Mouse (Mus musculus): ENCODE data around the gene Ak5. TPM values are rescaled to one million over a fixed set of nuclear protein-coding genes. Genes with fewer than 3 reads are reported as not detected.

Ak5 gene
- polyA plus RNA-seq, 1 experiment from 2014 or later, result 1.5 TPM

DNA sequence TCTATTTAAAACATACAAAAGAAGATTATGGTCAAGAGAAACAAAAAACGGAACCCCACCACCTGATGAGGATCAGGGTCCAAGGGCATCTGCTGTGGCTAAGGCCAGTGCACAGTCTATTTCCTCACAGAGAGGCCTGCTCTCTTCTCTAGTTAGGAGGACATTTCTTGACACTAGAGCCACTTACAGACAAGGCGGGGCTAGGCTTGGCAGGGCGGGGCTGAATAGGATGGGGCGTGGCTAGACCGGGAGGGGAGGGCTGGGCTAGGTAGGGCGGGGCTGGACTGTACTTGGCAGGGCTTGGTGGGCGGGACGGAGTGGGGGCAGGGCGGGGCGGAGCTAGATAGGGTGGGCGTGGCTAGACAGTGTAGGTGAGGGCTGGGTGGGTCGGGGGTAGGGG is 110.5 kb downstream of the Ak5 start:
- H3K9me3 ChIP-seq, result no peaks in the 10 kb centered on the region
- no peaks in the 10 kb centered on the region for H3K4me1 ChIP-seq
- H3K9ac ChIP-seq (replicated peaks), result no peak overlapping the region
- no peak overlapping the region for H3K27ac ChIP-seq (replicated peaks)
- no peaks in the 10 kb centered on the region for H3K27me3 ChIP-seq
- no peaks in the 10 kb centered on the region for H3K36me3 ChIP-seq
- WGBS, result 37% methylated on average over 12 of the region's 12 CpGs
- H3K4me2 ChIP-seq (replicated peaks), result no peak overlapping the region
- H3K4me3 ChIP-seq, result no peak overlapping the region
- no peak for ATAC-seq (ENCODE audit: low FRiP score, low read depth)

DNA sequence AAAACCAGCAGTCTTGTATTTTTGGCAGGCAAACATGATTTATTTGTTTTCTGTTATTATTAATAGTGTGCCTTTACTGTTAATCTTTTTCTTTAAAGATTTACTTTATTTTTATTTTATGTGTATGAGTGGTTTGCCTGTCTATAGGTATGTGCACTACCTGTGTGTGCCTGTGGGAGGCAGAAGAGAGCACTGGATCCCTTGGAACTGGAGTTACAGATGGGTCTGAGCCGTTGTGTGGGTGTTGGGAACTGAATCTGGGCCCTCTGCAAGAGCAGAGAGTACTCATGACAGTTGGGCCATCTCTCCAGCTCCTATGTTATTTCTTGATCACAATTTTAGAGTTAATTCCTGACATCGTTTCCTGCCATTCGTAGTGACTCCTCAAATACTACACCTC is 111.2 kb downstream of the Ak5 start:
- Histone ChIP-seq H3K9me3 (no peaks in the 10 kb centered on the region), H3K27me3 (no peaks in the 10 kb centered on the region), H3K4me3 (no peak overlapping the region), H3K36me3 (no peaks in the 10 kb centered on the region), H3K4me1 (no peaks in the 10 kb centered on the region), H3K4me2 (replicated peaks) (no peak overlapping the region), H3K9ac (replicated peaks) (no peak overlapping the region), H3K27ac (replicated peaks) (no peak overlapping the region)
- WGBS, result 93% methylated on average over 3 of the region's 3 CpGs
- no peak for ATAC-seq (ENCODE audit: low FRiP score, low read depth)

- Histone ChIP-seq H3K4me1 (no peaks in the 10 kb centered on the region), H3K9ac (replicated peaks) (no peak overlapping the region), H3K36me3 (no peaks in the 10 kb centered on the region), H3K4me3 (no peak overlapping the region), H3K9me3 (no peaks in the 10 kb centered on the region), H3K27ac (replicated peaks) (no peak overlapping the region), H3K27me3 (no peaks in the 10 kb centered on the region), H3K4me2 (replicated peaks) (no peak overlapping the region)
- ATAC-seq (ENCODE audit: low FRiP score, low read depth), result no peak
- WGBS, result 67% methylated on average over 3 of the region's 4 CpGs
These were observed 111.7 kb downstream of the Ak5 start for GRCm38 (mm10) chr3:152556435-152556834.

- ATAC-seq (ENCODE audit: low FRiP score, low read depth), result no peak
- no peaks in the 10 kb centered on the region for H3K27me3 ChIP-seq
- 45% methylated on average over 7 of the region's 7 CpGs for WGBS
- H3K4me3 ChIP-seq, result no peak overlapping the region
- no peaks in the 10 kb centered on the region for H3K36me3 ChIP-seq
- H3K4me2 ChIP-seq (replicated peaks), result no peak overlapping the region
- no peak overlapping the region for H3K27ac ChIP-seq (replicated peaks)
- H3K4me1 ChIP-seq, result no peaks in the 10 kb centered on the region
- H3K9me3 ChIP-seq, result no peaks in the 10 kb centered on the region
- no peak overlapping the region for H3K9ac ChIP-seq (replicated peaks)
These were observed 112.9 kb downstream of the Ak5 start for GRCm38 (mm10) chr3:152555216-152555615.

DNA sequence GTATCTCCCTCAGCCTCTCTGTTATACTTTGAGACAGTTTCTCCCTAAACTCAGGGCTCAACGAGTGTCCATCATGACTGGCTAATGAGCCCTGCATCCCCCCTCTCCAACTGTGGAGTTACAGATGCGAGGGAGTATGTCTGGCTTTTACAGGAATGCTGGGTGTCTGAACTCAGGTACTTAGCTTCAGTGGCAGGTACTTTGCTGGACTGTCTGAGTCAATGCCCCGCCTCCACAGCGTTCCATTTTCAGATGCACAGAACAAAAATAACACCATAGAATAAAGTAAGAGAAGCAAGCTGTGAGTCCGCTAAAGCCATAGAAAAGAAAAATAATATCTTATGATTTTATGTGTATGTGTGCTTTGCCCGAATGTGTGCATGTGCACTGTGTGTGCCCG is 113.8 kb downstream of the Ak5 start:
- Histone ChIP-seq H3K27ac (replicated peaks) (no peak overlapping the region), H3K36me3 (no peaks in the 10 kb centered on the region), H3K9ac (replicated peaks) (no peak overlapping the region), H3K9me3 (no peaks in the 10 kb centered on the region), H3K4me3 (no peak overlapping the region), H3K4me1 (no peaks in the 10 kb centered on the region), H3K27me3 (no peaks in the 10 kb centered on the region), H3K4me2 (replicated peaks) (no peak overlapping the region)
- ATAC-seq (ENCODE audit: low FRiP score, low read depth), result no peak
- 89% methylated on average over 7 of the region's 7 CpGs for WGBS

DNA sequence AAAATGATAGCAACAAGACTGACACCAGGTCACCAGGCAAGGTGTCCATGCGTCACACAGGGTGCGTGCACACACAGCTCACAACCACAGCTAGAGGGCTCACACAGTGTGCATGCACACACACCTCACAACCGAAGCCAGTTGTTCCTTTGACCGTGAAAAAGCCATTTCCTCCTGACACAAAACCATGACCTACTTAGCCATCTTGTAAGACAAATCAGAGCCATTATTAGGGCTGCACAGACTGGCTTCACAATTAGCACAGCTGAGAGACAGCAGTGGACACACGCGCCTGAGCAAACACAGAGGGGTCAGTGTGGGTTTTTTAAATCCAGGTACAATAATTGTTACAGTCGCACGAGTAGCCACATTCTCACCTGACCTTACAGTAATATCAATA is 115.5 kb downstream of the Ak5 start:
- H3K9ac ChIP-seq (replicated peaks), result no peak overlapping the region
- H3K27me3 ChIP-seq, result no peaks in the 10 kb centered on the region
- no peak overlapping the region for H3K4me2 ChIP-seq (replicated peaks)
- WGBS, result 86% methylated on average over 8 of the region's 8 CpGs
- no peaks in the 10 kb centered on the region for H3K36me3 ChIP-seq
- H3K9me3 ChIP-seq, result no peaks in the 10 kb centered on the region
- no peak for ATAC-seq (ENCODE audit: low FRiP score, low read depth)
- no peaks in the 10 kb centered on the region for H3K4me1 ChIP-seq
- no peak overlapping the region for H3K27ac ChIP-seq (replicated peaks)
- H3K4me3 ChIP-seq, result no peak overlapping the region

- Histone ChIP-seq H3K4me3 (no peak overlapping the region), H3K27ac (replicated peaks) (no peak overlapping the region), H3K9me3 (no peaks in the 10 kb centered on the region), H3K9ac (replicated peaks) (no peak overlapping the region), H3K36me3 (no peaks in the 10 kb centered on the region), H3K4me2 (replicated peaks) (no peak overlapping the region), H3K27me3 (no peaks in the 10 kb centered on the region), H3K4me1 (no peaks in the 10 kb centered on the region)
- 81% methylated on average over 7 of the region's 7 CpGs for WGBS
- ATAC-seq (ENCODE audit: low FRiP score, low read depth), result no peak
These were observed 117.5 kb downstream of the Ak5 start for GRCm38 (mm10) chr3:152550528-152551115.

DNA sequence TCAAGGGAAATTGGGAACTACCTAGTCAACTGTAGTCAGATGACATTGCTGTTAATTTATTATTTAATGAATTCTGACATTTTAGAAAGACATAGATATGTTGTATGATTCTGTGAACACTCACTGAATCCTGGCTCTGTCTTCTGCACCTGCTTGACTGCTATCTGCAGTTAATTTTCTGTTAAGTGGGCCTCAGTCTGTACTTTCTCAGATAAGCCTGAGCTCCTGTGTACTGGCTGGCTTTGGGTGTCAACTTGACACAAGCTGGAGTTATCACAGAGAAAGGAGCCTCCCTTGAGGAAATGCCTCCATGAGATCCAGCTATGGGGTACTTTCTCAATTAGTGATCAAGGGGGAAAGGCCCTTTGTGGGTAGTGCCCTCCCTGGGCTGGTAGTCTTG is 118.1 kb downstream of the Ak5 start:
- H3K27ac ChIP-seq (replicated peaks), result no peak overlapping the region
- H3K4me2 ChIP-seq (replicated peaks), result no peak overlapping the region
- no peaks in the 10 kb centered on the region for H3K4me1 ChIP-seq
- H3K36me3 ChIP-seq, result no peaks in the 10 kb centered on the region
- H3K4me3 ChIP-seq, result no peak overlapping the region
- H3K9me3 ChIP-seq, result no peaks in the 10 kb centered on the region
- ATAC-seq (ENCODE audit: low FRiP score, low read depth), result no peak
- no peak overlapping the region for H3K9ac ChIP-seq (replicated peaks)
- H3K27me3 ChIP-seq, result no peaks in the 10 kb centered on the region

DNA sequence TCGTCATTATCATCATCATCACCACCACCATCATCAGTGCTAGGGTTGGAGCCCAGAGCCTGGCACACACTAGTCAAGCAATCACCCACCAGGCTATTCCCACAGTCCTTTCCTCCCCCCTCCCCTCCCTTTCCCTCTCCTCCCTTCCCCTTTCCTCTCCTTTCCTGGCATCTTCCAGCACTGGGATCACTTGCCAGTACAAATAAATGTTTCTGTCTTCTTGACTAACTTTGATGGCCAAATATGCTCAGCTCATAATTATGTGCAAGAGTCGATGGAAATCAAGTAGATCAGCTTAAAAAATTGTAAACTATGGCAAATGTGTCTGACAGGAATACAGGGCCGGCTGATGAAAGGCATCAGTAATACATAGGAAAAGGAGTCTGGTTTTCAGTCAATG is 123.2 kb downstream of the Ak5 start:
- H3K9ac ChIP-seq (replicated peaks), result no peak overlapping the region
- 89% methylated on average over 3 of the region's 3 CpGs for WGBS
- ATAC-seq (ENCODE audit: low FRiP score, low read depth), result no peak

GRCm38 (mm10) chr3:152542298-152542697 is 125.9 kb downstream of the Ak5 start:
- H3K4me3 ChIP-seq, result no peak overlapping the region
- no peaks in the 10 kb centered on the region for H3K9me3 ChIP-seq
- no peaks in the 10 kb centered on the region for H3K27me3 ChIP-seq
- no peak for ATAC-seq (ENCODE audit: low FRiP score, low read depth)
- H3K27ac ChIP-seq (replicated peaks), result no peak overlapping the region
- no peaks in the 10 kb centered on the region for H3K36me3 ChIP-seq
- no peaks in the 10 kb centered on the region for H3K4me1 ChIP-seq
- WGBS, result 72% methylated on average over 5 of the region's 5 CpGs
- no peak overlapping the region for H3K9ac ChIP-seq (replicated peaks)
- H3K4me2 ChIP-seq (replicated peaks), result no peak overlapping the region

More for the DNA sequence above, 123.2 kb downstream of the Ak5 start:
- Histone ChIP-seq H3K27me3 (no peaks in the 10 kb centered on the region), H3K9me3 (no peaks in the 10 kb centered on the region), H3K4me3 (no peak overlapping the region), H3K4me1 (no peaks in the 10 kb centered on the region), H3K27ac (replicated peaks) (no peak overlapping the region), H3K36me3 (no peaks in the 10 kb centered on the region), H3K4me2 (replicated peaks) (no peak overlapping the region)

DNA sequence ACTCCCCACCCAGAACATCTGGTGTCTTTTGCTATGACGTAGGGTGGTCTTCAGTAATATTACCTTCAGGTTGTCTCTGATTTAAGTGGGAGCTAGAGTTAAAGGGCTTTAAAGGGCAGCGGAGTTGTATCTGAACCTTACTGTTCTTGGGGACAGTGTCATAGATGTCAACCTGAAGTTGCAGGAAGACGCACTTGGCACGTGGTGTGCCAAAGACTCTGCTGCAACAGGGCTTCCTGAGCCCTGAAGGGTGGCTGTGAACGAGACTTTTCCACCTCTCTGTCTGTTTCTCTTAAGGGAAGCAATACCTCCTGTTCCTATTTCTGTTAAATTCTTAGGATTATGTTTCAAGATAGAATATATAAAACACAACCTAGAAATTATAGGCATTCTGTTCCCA is 137.8 kb downstream of the Ak5 start:
- ATAC-seq (ENCODE audit: low FRiP score, low read depth), result no peak
- no peak overlapping the region for H3K27ac ChIP-seq (replicated peaks)
- no peak overlapping the region for H3K4me2 ChIP-seq (replicated peaks)
- H3K9me3 ChIP-seq, result no peaks in the 10 kb centered on the region
- 90% methylated on average over 5 of the region's 5 CpGs for WGBS
- no peaks in the 10 kb centered on the region for H3K27me3 ChIP-seq
- H3K4me1 ChIP-seq, result no peaks in the 10 kb centered on the region
- no peaks in the 10 kb centered on the region for H3K36me3 ChIP-seq
- no peak overlapping the region for H3K9ac ChIP-seq (replicated peaks)
- no peak overlapping the region for H3K4me3 ChIP-seq

DNA sequence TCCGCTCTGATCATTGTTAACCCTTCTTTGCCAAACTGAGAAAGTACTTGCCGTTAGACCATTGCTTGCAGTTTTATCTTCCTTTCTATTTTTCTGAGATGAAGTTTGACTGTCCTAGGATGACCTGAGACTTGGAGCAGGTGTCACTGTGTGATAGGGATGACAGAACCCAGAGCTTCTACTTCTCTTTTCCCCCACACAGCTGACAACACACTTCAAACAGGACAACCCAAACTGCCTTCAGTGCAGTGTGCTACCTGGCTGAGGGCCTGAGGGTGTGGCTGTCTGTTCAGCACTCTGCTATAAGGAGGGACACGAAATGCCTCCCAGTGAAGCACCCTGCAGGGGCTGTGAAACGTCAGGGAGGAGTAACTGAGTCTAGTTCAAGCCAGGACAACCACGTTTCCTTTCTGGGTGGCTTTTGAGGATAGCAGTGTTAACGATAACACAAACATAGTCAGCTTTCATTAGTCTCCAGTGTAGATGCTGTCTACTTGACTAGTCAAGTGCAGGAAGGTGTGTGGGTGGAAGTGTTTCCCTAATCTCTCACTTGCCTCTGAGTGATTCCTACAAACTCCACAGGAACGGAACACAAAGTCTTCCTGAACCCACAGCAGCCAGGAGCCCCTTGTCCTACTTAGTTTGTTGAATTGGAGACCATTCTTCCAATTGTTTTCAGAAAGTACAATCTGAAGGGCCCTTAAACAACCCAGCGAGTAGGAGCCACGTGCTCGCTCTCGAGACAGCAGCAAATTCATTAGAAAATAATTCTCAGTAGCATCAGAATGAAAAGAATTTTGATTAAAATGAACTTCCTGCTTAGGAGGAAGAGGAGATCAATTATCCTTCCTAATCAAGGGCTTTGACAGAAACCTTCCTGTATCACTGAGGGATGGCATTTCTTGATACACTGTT is 138.8 kb downstream of the Ak5 start:
- Histone ChIP-seq H3K9ac (replicated peaks) (no peak overlapping the region), H3K4me2 (replicated peaks) (no peak overlapping the region), H3K9me3 (no peaks in the 10 kb centered on the region), H3K27me3 (no peaks in the 10 kb centered on the region), H3K36me3 (no peaks in the 10 kb centered on the region), H3K4me3 (no peak overlapping the region), H3K4me1 (no peaks in the 10 kb centered on the region), H3K27ac (replicated peaks) (no peak overlapping the region)
- WGBS, result 80% methylated on average over 11 of the region's 11 CpGs
- ATAC-seq (ENCODE audit: low FRiP score, low read depth), result no peak

Data from midbrain, embryonic 12.5 days (tissue).